Mouse (Mus musculus) lung, postnatal 0 days (tissue): ENCODE results near the gene Zan.

ENCODE experiments used
- CTCF ChIP-seq: IDR thresholded peaks from 2 replicates; pipeline ENCODE4 v1.5.1; 2016; ENCODE audit warnings: antibody characterized with exemption, mild to moderate bottlenecking
- EP300 ChIP-seq: IDR thresholded peaks from 2 replicates; pipeline ENCODE4 v1.6.1; 2016; ENCODE audit warnings: antibody characterized with exemption, mild to moderate bottlenecking, control low read depth

GRCm38 (mm10) chr5:137419841-137420240 lies 57.0 kb downstream of the Zan start:
- no peak for TF ChIP-seq CTCF
- TF ChIP-seq EP300 = no peak
